Mouse (Mus musculus) forebrain, embryonic 13.5 days (tissue): ENCODE measurements at regions not wholly inside any gene's neighbourhood (a gene's known extent, or its start where the extent isn't known, plus 50 kb on each side); places are given as distances from the start of the nearest gene placed in this dataset.

Experiments used
- ATAC-seq: fragments of 200-750 bp; cut with Nextera tagmentation; 2 replicates; pipeline ENCODE4 v1.8.0; 2017
- H3K27ac ChIP-seq: fragments of 300-500 bp; sonication (generic); 2 replicates; pipeline ENCODE4 v1.5.1; 2015; ENCODE audit warnings: inconsistent platforms, mild to moderate bottlenecking, moderate library complexity
- H3K27me3 ChIP-seq: fragments of 300-500 bp; sonication (generic); 2 replicates; pipeline ENCODE4 v1.6.1; 2015; ENCODE audit warnings: mild to moderate bottlenecking, inconsistent platforms
- H3K36me3 ChIP-seq: fragments of 300-500 bp; sonication (generic); 2 replicates; pipeline ENCODE4 v1.6.1; 2015; ENCODE audit warnings: mild to moderate bottlenecking, inconsistent platforms; ENCODE audit not compliant: poor library complexity, severe bottlenecking
- H3K4me1 ChIP-seq: fragments of 300-500 bp; sonication (generic); 2 replicates; pipeline ENCODE4 v1.6.1; 2015; ENCODE audit warnings: inconsistent platforms
- H3K4me2 ChIP-seq: fragments of 300-500 bp; sonication (generic); 2 replicates; pipeline ENCODE4 v1.6.1; 2015; ENCODE audit warnings: inconsistent platforms, mild to moderate bottlenecking, moderate library complexity
- H3K4me3 ChIP-seq: fragments of 300-500 bp; sonication (generic); 2 replicates; pipeline ENCODE4 v1.5.1; 2015; ENCODE audit warnings: mild to moderate bottlenecking, inconsistent platforms
- H3K9ac ChIP-seq: fragments of 300-500 bp; sonication (generic); 2 replicates; pipeline ENCODE4 v1.6.1; 2015; ENCODE audit warnings: mild to moderate bottlenecking, inconsistent platforms
- H3K9me3 ChIP-seq: fragments of 300-500 bp; sonication (generic); replicated peaks from 2 replicates; pipeline ENCODE4 v1.6.1; 2016; ENCODE audit warnings: inconsistent platforms
- whole genome bisulfite sequencing: fragments of 180-500 bp; shearing (Covaris S2); methylation state at CpG from one replicate; pipeline ENCODE4 v1.1.7; 2015; 5-methylcytosine and 5-hydroxymethylcytosine counted together

DNA sequence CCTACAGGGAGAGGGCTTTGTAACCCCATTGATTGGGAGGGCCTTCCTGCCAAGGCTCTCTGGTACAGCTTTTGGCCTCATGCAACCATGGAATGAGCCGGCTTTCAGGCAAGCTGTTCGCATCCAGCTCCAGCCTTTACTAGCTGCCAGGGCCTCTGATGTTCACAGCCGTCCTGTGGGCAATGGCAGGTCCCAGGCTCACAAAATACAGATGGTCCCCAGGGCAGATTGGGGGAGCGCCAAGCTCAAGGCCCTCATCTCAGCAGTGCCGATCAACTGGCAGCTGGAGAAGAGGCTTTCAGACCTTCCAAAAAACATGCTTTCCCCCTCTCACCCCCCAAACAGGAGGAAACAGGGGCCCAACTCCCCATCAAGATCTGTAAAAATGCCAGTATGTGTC, 166.9 kb upstream of the Rora start:
- H3K4me3 ChIP-seq = no peak overlapping the region
- no peak overlapping the region for H3K4me2 ChIP-seq
- H3K27ac ChIP-seq = no peak overlapping the region
- no peak overlapping the region for H3K9ac ChIP-seq
- no peaks in the 10 kb centered on the region for H3K4me1 ChIP-seq
- 83% methylated on average over 5 of the region's 5 CpGs for WGBS
- no peak for ATAC-seq
- H3K36me3 ChIP-seq = no peaks in the 10 kb centered on the region
- H3K9me3 ChIP-seq = no peaks in the 10 kb centered on the region
- no peaks in the 10 kb centered on the region for H3K27me3 ChIP-seq

DNA sequence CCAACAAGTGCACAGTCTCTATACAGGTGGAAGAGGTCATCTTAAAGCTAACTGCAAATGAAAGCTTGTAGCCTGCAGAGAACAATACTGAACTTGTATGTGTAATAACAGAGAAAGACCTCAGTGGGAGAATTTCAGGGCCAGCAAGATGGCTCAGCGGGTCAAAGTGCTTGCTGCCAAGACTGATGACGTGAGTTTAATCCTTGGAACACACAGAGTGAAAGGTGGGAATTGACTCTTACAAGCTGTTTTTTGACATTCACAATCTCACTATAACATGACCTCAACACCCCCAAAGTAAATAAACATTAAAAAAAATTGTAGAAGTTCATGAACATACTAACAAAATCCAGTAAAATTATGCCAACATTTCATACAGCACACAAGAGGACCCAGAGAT, 162.4 kb upstream of the Rora start:
- H3K4me2 ChIP-seq = no peak overlapping the region
- H3K4me3 ChIP-seq = no peak overlapping the region
- H3K36me3 ChIP-seq = no peaks in the 10 kb centered on the region
- no peak overlapping the region for H3K27ac ChIP-seq
- no peak for ATAC-seq
- 85% methylated on average over 2 of the region's 2 CpGs for WGBS
- H3K4me1 ChIP-seq = no peaks in the 10 kb centered on the region
- no peaks in the 10 kb centered on the region for H3K9me3 ChIP-seq
- H3K9ac ChIP-seq = no peak overlapping the region
- H3K27me3 ChIP-seq = no peaks in the 10 kb centered on the region

DNA sequence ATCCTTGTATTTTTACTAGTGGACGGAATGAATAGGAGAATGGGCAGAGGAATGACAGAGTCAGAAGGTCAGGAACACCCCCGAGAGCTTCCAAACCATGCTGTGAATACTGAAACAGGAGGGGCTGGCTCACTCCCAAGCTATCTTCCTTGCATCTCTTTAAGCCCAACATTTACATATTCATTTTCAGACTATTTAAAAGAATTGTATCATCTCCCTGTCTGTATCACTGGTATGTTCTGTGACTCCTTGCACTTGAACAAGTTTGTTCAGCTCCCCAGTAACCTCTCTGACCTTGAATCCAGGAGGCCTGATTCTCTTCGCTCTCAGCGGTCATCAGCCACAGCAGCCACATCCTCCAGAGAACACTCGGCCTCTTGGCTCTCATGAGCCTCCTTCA, 132.4 kb upstream of the Rora start:
- 71% methylated on average over 5 of the region's 5 CpGs for WGBS
- no peaks in the 10 kb centered on the region for H3K4me1 ChIP-seq
- H3K36me3 ChIP-seq = no peaks in the 10 kb centered on the region
- H3K4me3 ChIP-seq = no peak overlapping the region
- H3K27ac ChIP-seq = no peak overlapping the region
- H3K9me3 ChIP-seq = no peaks in the 10 kb centered on the region
- no peaks in the 10 kb centered on the region for H3K27me3 ChIP-seq
- no peak overlapping the region for H3K4me2 ChIP-seq
- H3K9ac ChIP-seq = no peak overlapping the region
- ATAC-seq = no peak

DNA sequence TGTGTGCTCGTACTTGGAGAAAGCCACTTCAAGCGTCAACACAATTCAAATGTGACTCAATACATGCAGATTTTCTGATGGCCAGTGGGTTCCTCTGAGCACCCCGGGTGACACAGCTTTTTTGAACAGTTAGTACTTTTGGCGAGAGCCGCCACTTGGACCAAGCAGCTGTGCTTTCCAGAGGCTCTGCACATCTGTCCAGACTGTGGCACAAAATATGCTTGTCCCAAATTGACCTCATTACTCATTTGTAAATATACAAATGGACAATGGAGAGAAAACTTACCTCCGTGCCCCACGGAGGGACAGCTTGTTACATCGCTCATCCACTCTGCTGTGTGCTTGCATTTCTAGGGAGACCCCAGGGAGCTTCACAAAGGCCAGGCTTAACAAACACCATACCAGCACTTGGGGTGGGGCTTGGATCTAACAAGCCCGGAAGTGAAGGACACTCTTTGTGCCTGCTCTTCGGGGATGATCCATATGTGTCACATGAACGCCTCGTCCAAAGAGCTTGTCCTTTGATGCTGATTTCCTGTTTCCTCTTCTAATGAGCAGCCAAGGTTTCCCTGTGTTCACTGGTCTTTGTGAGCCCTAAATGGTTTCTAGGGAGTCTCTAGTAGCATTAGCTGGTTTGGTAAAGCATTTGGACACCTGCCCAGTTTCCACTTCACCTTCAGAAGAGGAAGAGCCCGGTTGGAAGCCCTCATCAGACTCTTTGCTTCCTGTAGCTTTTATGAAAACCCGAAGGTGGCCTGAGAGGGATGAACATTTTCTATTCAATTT, 91.6 kb upstream of the Rora start:
- H3K4me2 ChIP-seq = no peak overlapping the region
- no peaks in the 10 kb centered on the region for H3K36me3 ChIP-seq
- ATAC-seq = no peak
- H3K9me3 ChIP-seq = no peaks in the 10 kb centered on the region
- H3K27me3 ChIP-seq = no peaks in the 10 kb centered on the region
- H3K9ac ChIP-seq = no peak overlapping the region
- 0 out of 2 replicates have a peak, but pooled peaks cover 4% of the 10 kb centered on the region for H3K4me1 ChIP-seq
- WGBS = 59% methylated on average over 14 of the region's 14 CpGs
- H3K4me3 ChIP-seq = no peak overlapping the region
- H3K27ac ChIP-seq = no peak overlapping the region

DNA sequence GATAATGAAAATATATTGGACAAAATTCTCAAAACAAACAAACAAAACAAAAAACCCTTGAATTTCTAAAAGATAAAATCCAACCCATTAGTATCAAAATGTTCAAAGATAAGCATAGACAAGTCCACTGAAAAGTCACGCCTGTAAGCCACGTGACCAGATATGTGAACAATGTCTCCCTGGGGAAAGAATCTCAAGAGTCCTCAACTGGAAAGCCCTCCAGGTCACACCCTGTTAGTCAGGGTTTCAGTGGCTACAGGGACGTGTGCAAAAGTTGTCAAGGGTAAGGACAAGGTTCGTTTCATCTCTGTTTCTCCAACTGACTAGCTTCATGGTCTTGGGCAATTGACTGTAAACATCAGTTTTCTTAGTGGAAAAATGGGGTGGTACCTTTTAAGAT, 90.4 kb upstream of the Rora start:
- Histone ChIP-seq H3K4me2 (no peak overlapping the region), H3K9me3 (no peaks in the 10 kb centered on the region), H3K4me3 (no peak overlapping the region), H3K9ac (no peak overlapping the region), H3K4me1 (0 out of 2 replicates have a peak, but pooled peaks cover 4% of the 10 kb centered on the region), H3K27ac (no peak overlapping the region), H3K27me3 (no peaks in the 10 kb centered on the region), H3K36me3 (no peaks in the 10 kb centered on the region)
- 80% methylated on average over 4 of the region's 4 CpGs for WGBS
- ATAC-seq = no peak

DNA sequence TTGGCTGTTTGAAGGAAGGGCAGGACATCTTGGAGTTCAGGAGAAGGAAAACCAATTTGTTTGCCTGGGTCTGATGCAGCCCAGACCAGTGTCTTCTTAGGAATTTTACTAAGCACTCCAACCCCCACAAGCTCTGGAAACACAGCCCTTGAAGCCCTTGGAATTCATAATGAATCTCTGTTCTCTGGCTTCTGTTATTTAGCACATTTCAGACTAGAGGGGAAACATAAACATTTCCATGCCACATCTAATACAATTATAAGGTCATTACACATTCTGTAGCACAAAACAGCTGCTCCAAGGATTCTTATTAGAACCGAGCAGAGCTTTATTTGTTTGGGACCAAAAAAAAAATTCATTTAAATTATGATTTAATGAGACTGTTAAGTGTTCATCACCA, 67.8 kb upstream of the Rora start:
- Histone ChIP-seq H3K27ac (no peak overlapping the region), H3K9me3 (no peaks in the 10 kb centered on the region), H3K36me3 (no peaks in the 10 kb centered on the region), H3K4me3 (no peak overlapping the region), H3K9ac (no peak overlapping the region), H3K4me1 (no peaks in the 10 kb centered on the region), H3K4me2 (no peak overlapping the region), H3K27me3 (no peaks in the 10 kb centered on the region)
- WGBS = 53% methylated on average over 1 of the region's 1 CpGs
- no peak for ATAC-seq

DNA sequence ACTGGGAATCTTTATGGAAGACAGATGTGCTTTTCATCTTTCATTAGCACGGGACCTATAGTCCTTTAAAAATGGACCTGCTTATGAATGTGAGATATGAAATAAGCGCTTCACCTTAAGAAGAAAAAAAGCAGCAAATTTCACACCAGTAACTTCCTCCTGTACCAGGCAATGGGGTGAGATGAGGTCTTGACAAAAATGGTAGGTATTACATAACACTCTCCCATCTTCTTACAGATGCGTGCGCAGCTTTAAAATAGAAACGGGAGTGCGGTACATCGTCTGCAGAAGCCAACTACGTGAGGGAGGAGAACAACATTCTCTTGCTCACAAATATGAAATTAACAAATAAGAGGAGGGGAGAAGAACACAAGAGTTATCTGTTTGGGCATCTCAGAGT, 62.6 kb upstream of the Rora start:
- H3K9ac ChIP-seq = no peak overlapping the region
- ATAC-seq = no peak
- no peak overlapping the region for H3K4me2 ChIP-seq
- H3K27me3 ChIP-seq = no peaks in the 10 kb centered on the region
- H3K4me3 ChIP-seq = no peak overlapping the region
- 94% methylated on average over 8 of the region's 8 CpGs for WGBS
- H3K36me3 ChIP-seq = no peaks in the 10 kb centered on the region
- no peaks in the 10 kb centered on the region for H3K9me3 ChIP-seq
- H3K4me1 ChIP-seq = no peaks in the 10 kb centered on the region
- H3K27ac ChIP-seq = no peak overlapping the region

DNA sequence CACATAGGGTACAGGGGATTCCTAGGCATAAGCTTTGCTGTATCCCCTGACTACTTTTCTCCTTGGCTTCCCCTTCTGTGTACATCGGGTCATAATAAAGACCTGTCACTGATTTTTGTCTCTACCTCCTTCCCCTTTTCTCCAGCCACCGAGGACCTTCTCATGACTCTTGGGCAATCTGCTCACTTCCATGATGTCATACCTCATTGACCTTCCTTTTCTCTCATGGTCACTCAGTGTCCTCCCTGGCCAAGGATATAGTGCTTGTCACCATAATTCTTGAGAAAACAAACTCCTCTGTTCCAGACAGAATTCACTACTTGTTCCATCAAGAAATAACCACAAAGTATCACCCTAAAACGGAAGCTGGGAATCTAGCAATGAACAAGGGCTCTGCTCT, 60.6 kb upstream of the Rora start:
- H3K27ac ChIP-seq = no peak overlapping the region
- 86% methylated on average over 3 of the region's 3 CpGs for WGBS
- H3K9me3 ChIP-seq = no peaks in the 10 kb centered on the region
- H3K27me3 ChIP-seq = no peaks in the 10 kb centered on the region
- H3K36me3 ChIP-seq = no peaks in the 10 kb centered on the region
- H3K4me1 ChIP-seq = no peaks in the 10 kb centered on the region
- no peak for ATAC-seq
- H3K4me2 ChIP-seq = no peak overlapping the region
- no peak overlapping the region for H3K4me3 ChIP-seq
- H3K9ac ChIP-seq = no peak overlapping the region

DNA sequence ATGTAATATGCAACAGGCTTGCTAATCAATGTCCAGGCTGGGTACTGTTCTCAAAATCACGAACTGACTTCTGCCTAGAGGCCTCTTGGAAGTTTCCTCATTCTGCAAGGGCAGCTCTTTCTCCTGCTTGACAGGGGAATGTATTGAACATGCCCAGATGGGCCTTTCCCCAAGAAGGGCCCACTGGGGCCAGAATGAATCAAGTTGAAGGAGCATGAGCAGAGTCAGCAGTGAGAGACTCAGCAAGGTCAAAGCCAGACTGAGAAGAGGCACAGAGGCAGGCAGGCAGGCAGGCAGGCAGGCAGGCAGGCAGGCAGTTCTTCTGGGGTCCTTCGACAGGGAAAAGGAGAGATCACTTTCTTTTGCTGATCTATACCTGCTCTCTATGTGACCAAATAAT, 59.0 kb upstream of the Rora start:
- Histone ChIP-seq H3K4me1 (no peaks in the 10 kb centered on the region), H3K4me3 (no peak overlapping the region), H3K36me3 (no peaks in the 10 kb centered on the region), H3K9me3 (no peaks in the 10 kb centered on the region), H3K27ac (no peak overlapping the region), H3K9ac (no peak overlapping the region), H3K27me3 (no peaks in the 10 kb centered on the region), H3K4me2 (no peak overlapping the region)
- ATAC-seq = no peak
- 71% methylated on average over 2 of the region's 2 CpGs for WGBS
